ENCODE assay signal across 8 mouse cellular contexts in the genomic region with DNA sequence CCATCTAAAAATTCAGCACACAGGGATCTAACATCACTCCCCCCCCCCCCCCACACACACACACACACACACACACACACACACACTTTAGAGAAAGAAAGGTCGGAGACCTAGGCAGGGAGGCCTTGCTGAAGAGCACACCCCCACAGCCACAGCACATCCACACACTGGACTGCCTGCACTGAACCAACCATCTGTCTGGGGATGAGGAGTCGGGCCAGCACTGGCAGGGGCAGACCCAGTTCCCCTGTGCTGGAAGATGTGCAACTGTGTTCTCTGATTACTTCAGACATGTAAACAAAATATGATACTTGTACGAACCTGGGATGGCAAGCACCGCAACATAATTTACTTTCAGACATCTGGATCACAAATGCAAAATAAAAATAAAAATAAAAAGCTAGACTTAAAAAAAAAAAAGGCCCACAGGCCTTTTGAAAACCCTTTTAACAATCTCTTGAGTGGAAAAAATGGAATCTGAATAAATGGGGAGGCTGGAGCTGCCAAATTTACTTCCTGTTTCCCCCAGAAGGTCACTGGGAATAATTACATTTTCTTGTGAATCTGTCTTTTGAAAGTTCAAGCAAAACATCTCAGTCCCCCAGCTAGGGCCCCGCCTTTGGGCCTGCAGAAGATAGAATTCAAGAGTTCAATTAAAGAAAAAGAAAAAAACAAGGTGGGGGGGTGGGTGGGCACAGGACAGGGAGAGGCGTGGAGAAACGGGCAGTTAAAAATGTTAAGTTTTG. TPM values are rescaled to one million over a fixed set of nuclear protein-coding genes. Genes with fewer than 3 reads are reported as not detected.
A peak's percentile ranks its signal among the peaks of the same experiment; 100 is the strongest.
DNase-seq lines count a peak whose midpoint lies in the region; ATAC-seq and TF ChIP-seq lines count a peak whose summit lies in the region.

No protein-coding gene starts in this region.

- H3K4me1 ChIP-seq in heart, embryonic 12.5 days (replicated peaks) = peaks cover 87% of the 10 kb centered on the region
- H3K4me1 ChIP-seq in ES-E14 (ENCODE audit: control insufficient read depth in 2 of 2, insufficient read depth in 2 of 2, low read length in 2 of 2, poor library complexity in 1 of 2) = peaks cover 12 to 31% of the 10 kb centered on the region in 2 experiments
- H3K4me1 ChIP-seq in embryonic facial prominence, embryonic 14.5 days (ENCODE audit: control insufficient read depth, insufficient read depth, low read length) = peaks cover 45% of the 10 kb centered on the region
- H3K4me1 ChIP-seq in kidney, postnatal 0 days (replicated peaks; ENCODE audit: insufficient read depth, low read length) = peaks cover 64% of the 10 kb centered on the region
- peaks cover 86% of the 10 kb centered on the region for H3K4me1 ChIP-seq in neural tube, embryonic 15.5 days

- TF ChIP-seq CTCF in kidney, postnatal 0 days (IDR thresholded peaks at IDR 0.05; ENCODE audit: low read depth) = no peak

- 61% methylated on average over 7 of the region's 7 CpGs for WGBS in heart, embryonic 12.5 days
- WGBS in embryonic facial prominence, embryonic 14.5 days = 24% methylated on average over 7 of the region's 7 CpGs
- 40% methylated on average over 7 of the region's 7 CpGs for WGBS in kidney, postnatal 0 days
- WGBS in neural tube, embryonic 15.5 days = 47% methylated on average over 7 of the region's 7 CpGs

- no peak for ATAC-seq in heart, embryonic 12.5 days (ENCODE audit: insufficient number of reproducible peaks, low FRiP score)
- no peak for ATAC-seq in embryonic facial prominence, embryonic 14.5 days (ENCODE audit: low read depth)
- ATAC-seq in kidney, postnatal 0 days (replicated peaks; ENCODE audit: low FRiP score, low read depth) = no peak
- ATAC-seq in neural tube, embryonic 15.5 days (ENCODE audit: low FRiP score) = no peak

- H3K4me3 ChIP-seq in heart, embryonic 12.5 days = no peak overlapping the region
- H3K4me3 ChIP-seq in ES-E14 (ENCODE audit: insufficient read depth in 1 of 2, low read depth in 1 of 2, low read length in 2 of 2, poor library complexity in 1 of 2, severe bottlenecking in 1 of 2) = peak overlapping the region in 1 of 2 experiments; percentile 35; a peak in 1 of 4 replicates
- H3K4me3 ChIP-seq in embryonic facial prominence, embryonic 14.5 days (ENCODE audit: low read depth, low read length) = no peak overlapping the region
- no peak overlapping the region for H3K4me3 ChIP-seq in kidney, postnatal 0 days (replicated peaks; ENCODE audit: low read depth, low read length)
- no peak overlapping the region for H3K4me3 ChIP-seq in neural tube, embryonic 15.5 days (replicated peaks)

- no peaks in the 10 kb centered on the region for H3K36me3 ChIP-seq in heart, embryonic 12.5 days
- H3K36me3 ChIP-seq in ES-E14 (ENCODE audit: control insufficient read depth, insufficient read depth, low read length, poor library complexity, severe bottlenecking) = 0 out of 2 replicates have a peak, but pooled peaks cover 1% of the 10 kb centered on the region
- no peaks in the 10 kb centered on the region for H3K36me3 ChIP-seq in embryonic facial prominence, embryonic 14.5 days (ENCODE audit: control insufficient read depth, insufficient read depth, low read length)
- no peaks in the 10 kb centered on the region for H3K36me3 ChIP-seq in kidney, postnatal 0 days (ENCODE audit: insufficient read depth, low read length)
- no peaks in the 10 kb centered on the region for H3K36me3 ChIP-seq in neural tube, embryonic 15.5 days

- in situ Hi-C loops in ES-E14 (cut with MboI; ENCODE audit: low sequenced_read_pairs in 2 of 2, unreplicated experiment in 2 of 2) = no loop called here

- H3K27me3 ChIP-seq in heart, embryonic 12.5 days (replicated peaks) = no peaks in the 10 kb centered on the region
- no peaks in the 10 kb centered on the region for H3K27me3 ChIP-seq in embryonic facial prominence, embryonic 14.5 days (replicated peaks; ENCODE audit: control insufficient read depth, insufficient read depth, low read length)
- no peaks in the 10 kb centered on the region for H3K27me3 ChIP-seq in kidney, postnatal 0 days (ENCODE audit: insufficient read depth, low read length)
- H3K27me3 ChIP-seq in neural tube, embryonic 15.5 days (replicated peaks) = no peaks in the 10 kb centered on the region

- peak overlapping the region; percentile 80 for H3K27ac ChIP-seq in heart, embryonic 12.5 days (ENCODE audit: poor library complexity, severe bottlenecking)
- H3K27ac ChIP-seq in ES-E14 (ENCODE audit: insufficient read depth, low read depth, low read length, poor library complexity, severe bottlenecking) = peak overlapping the region; percentile 65; the same call in 1 of the 2 replicates
- H3K27ac ChIP-seq in embryonic facial prominence, embryonic 14.5 days (replicated peaks; ENCODE audit: low read depth, low read length) = peak overlapping the region; percentile 79
- H3K27ac ChIP-seq in kidney, postnatal 0 days = peak overlapping the region; percentile 82
- H3K27ac ChIP-seq in neural tube, embryonic 15.5 days (replicated peaks) = peak overlapping the region; percentile 72

- intact Hi-C loops in left cerebral cortex, postnatal 14 days (cut with DNase I) = no loop called here

- no peak for DNase-seq in heart, adult 8-10 months (ENCODE audit: low spot score)
- DNase-seq in ES-E14 (ENCODE audit: low read depth, low spot score) = no peak
- peak; percentile 51 for DNase-seq in embryonic facial prominence, embryonic 14.5 days (ENCODE audit: low spot score)
- peak; percentile 69 for DNase-seq in kidney, postnatal 0 days (ENCODE audit: low spot score)
- DNase-seq in right cerebral cortex, postnatal 4 days = no peak
- no peak for DNase-seq in left cerebral cortex, postnatal 14 days (ENCODE audit: low spot score in 2 of 2)

- H3K9ac ChIP-seq in heart, embryonic 12.5 days = peak overlapping the region; percentile 59
- H3K9ac ChIP-seq in ES-E14 (ENCODE audit: insufficient read depth, low read depth, low read length, poor library complexity, severe bottlenecking) = no peak overlapping the region
- H3K9ac ChIP-seq in embryonic facial prominence, embryonic 14.5 days (ENCODE audit: low read depth, low read length) = peak overlapping the region; percentile 26; the same call in 1 of the 2 replicates
- 0 out of 2 replicates have a peak overlapping the region, but pooled peaks have one; percentile 35 for H3K9ac ChIP-seq in kidney, postnatal 0 days (ENCODE audit: low read depth, low read length)
- no peak overlapping the region for H3K9ac ChIP-seq in neural tube, embryonic 15.5 days (replicated peaks)

- peak overlapping the region; percentile 57; the same call in 1 of the 2 replicates for H3K4me2 ChIP-seq in heart, embryonic 12.5 days
- H3K4me2 ChIP-seq in embryonic facial prominence, embryonic 14.5 days (ENCODE audit: low read depth, low read length) = peak overlapping the region; percentile 38
- peak overlapping the region; percentile 32; the same call in 1 of the 2 replicates for H3K4me2 ChIP-seq in kidney, postnatal 0 days (ENCODE audit: low read length)
- H3K4me2 ChIP-seq in neural tube, embryonic 15.5 days = peak overlapping the region; percentile 38; the same call in 1 of the 2 replicates

- no peaks in the 10 kb centered on the region for H3K9me3 ChIP-seq in heart, embryonic 12.5 days (replicated peaks)
- no peaks in the 10 kb centered on the region for H3K9me3 ChIP-seq in ES-E14 (ENCODE audit: control insufficient read depth, insufficient read depth, low read depth, low read length)
- no peaks in the 10 kb centered on the region for H3K9me3 ChIP-seq in embryonic facial prominence, embryonic 14.5 days (ENCODE audit: control insufficient read depth, low read length)
- H3K9me3 ChIP-seq in kidney, postnatal 0 days (replicated peaks; ENCODE audit: low read length) = no peaks in the 10 kb centered on the region
- no peaks in the 10 kb centered on the region for H3K9me3 ChIP-seq in neural tube, embryonic 15.5 days (replicated peaks)

TF ChIP-seq in ES-E14, 5 proteins besides CTCF, POLR2A, EP300 and RAD21:
- TF ChIP-seq MAFK (IDR thresholded peaks at IDR 0.05; ENCODE audit: insufficient read depth, low read depth, low read length) (no peak), HCFC1 (IDR thresholded peaks at IDR 0.05; ENCODE audit: borderline replicate concordance, insufficient read depth, low read length) (no peak), ZNF384 (IDR thresholded peaks at IDR 0.05; ENCODE audit: low read depth, low read length) (no peak), ZC3H11A (IDR thresholded peaks at IDR 0.05; ENCODE audit: borderline replicate concordance, low read depth, low read length) (no peak), CHD2 (IDR thresholded peaks at IDR 0.05; ENCODE audit: low read depth, low read length) (no peak)
TF ChIP-seq in ES-E14: peak in this region for 0.

RNA-seq across cellular contexts. Expression of a gene that starts 5.5 kb away (rescaled TPM):
- 15.3 and 17.0 TPM in 2 replicates for polyA plus RNA-seq in heart, embryonic 12.5 days (2016; fragmentation: Nextera tagmentation; extraction: Ambion mirVana)
- total RNA-seq in heart, adult 8-10 months (2022) = 10 to 100 TPM; 24.0 to 31.3 (median 26.9) TPM
- 8.6 and 8.8 TPM in 2 replicates for total RNA-seq in ES-E14 (2012; rRNA removed)
- 16.5 and 21.0 TPM in 2 replicates for polyA plus RNA-seq in embryonic facial prominence, embryonic 14.5 days (2014; fragmentation: Nextera tagmentation; extraction: Ambion mirVana)
- 17.1 and 17.5 TPM in 2 replicates for polyA plus RNA-seq in kidney, postnatal 0 days (2015; fragmentation: Nextera tagmentation; extraction: Ambion mirVana)
- 12.4 and 14.2 TPM in 2 replicates for polyA plus RNA-seq in neural tube, embryonic 15.5 days (2015; fragmentation: Nextera tagmentation; extraction: Ambion mirVana)
- 10 to 100 TPM; 24.8 to 27.8 TPM for total RNA-seq in left cerebral cortex, postnatal 14 days (2021)

RNA-seq across cellular contexts. Expression of a gene that starts 44.2 kb away (rescaled TPM):
- 37.9 and 45.9 TPM in 2 replicates for polyA plus RNA-seq in heart, embryonic 12.5 days (2016; fragmentation: Nextera tagmentation; extraction: Ambion mirVana)
- total RNA-seq in heart, adult 8-10 months (2022) = 10 to 100 TPM in 2 of 4 experiments, 1 to 10 TPM in 2; 6.2 to 10.0 (median 8.4) TPM
- total RNA-seq in ES-E14 (2012; rRNA removed) = 14.5 and 17.9 TPM in 2 replicates
- polyA plus RNA-seq in embryonic facial prominence, embryonic 14.5 days (2014; fragmentation: Nextera tagmentation; extraction: Ambion mirVana) = 58.5 and 62.2 TPM in 2 replicates
- polyA plus RNA-seq in kidney, postnatal 0 days (2015; fragmentation: Nextera tagmentation; extraction: Ambion mirVana) = 74.0 and 76.6 TPM in 2 replicates
- 76.3 and 84.5 TPM in 2 replicates for polyA plus RNA-seq in neural tube, embryonic 15.5 days (2015; fragmentation: Nextera tagmentation; extraction: Ambion mirVana)
- 10 to 100 TPM; 29.3 to 31.2 TPM for total RNA-seq in left cerebral cortex, postnatal 14 days (2021)

RNA-seq across cellular contexts. Expression of a gene that starts 50.8 kb away (rescaled TPM):
- polyA plus RNA-seq in heart, embryonic 12.5 days (2016; fragmentation: Nextera tagmentation; extraction: Ambion mirVana) = 26.6 and 27.8 TPM in 2 replicates
- 10 to 100 TPM; 16.8 to 21.9 (median 20.5) TPM for total RNA-seq in heart, adult 8-10 months (2022)
- total RNA-seq in ES-E14 (2012; rRNA removed) = 18.8 and 20.5 TPM in 2 replicates
- polyA plus RNA-seq in embryonic facial prominence, embryonic 14.5 days (2014; fragmentation: Nextera tagmentation; extraction: Ambion mirVana) = 38.7 and 39.2 TPM in 2 replicates
- polyA plus RNA-seq in kidney, postnatal 0 days (2015; fragmentation: Nextera tagmentation; extraction: Ambion mirVana) = 31.1 and 35.5 TPM in 2 replicates
- 32.6 and 34.5 TPM in 2 replicates for polyA plus RNA-seq in neural tube, embryonic 15.5 days (2015; fragmentation: Nextera tagmentation; extraction: Ambion mirVana)
- 10 to 100 TPM; 24.9 to 28.2 TPM for total RNA-seq in left cerebral cortex, postnatal 14 days (2021)

Comparison
In these comparisons a context has a peak if more than half of its experiments do, and no peak if none do; other contexts are left out.
1. H3K9ac ChIP-seq: peak in heart, embryonic 12.5 days (single experiment), embryonic facial prominence, embryonic 14.5 days (single experiment) and kidney, postnatal 0 days (single experiment); none in ES-E14 (single experiment) and neural tube, embryonic 15.5 days (single experiment).
2. DNase-seq: peak in embryonic facial prominence, embryonic 14.5 days (single experiment) and kidney, postnatal 0 days (single experiment); none in heart, adult 8-10 months (single experiment), ES-E14 (single experiment), right cerebral cortex, postnatal 4 days (single experiment) and left cerebral cortex, postnatal 14 days (0 of 2).
3. Peak in every context shown above with its lines, with median percentiles within 50 percentile points of each other: H3K27ac ChIP-seq and H3K4me2 ChIP-seq.